Comparison of ENCODE assay signal across 20 mouse cellular contexts in genomic region chr16:21653151-21653550, GRCm38 (mm10). TPM values are rescaled to one million over a fixed set of nuclear protein-coding genes. Genes with fewer than 3 reads are reported as not detected.
A peak's percentile ranks its signal among the peaks of the same experiment; 100 is the strongest.
DNase-seq lines count a peak whose midpoint lies in the region; ATAC-seq and TF ChIP-seq lines count a peak whose summit lies in the region.
"Had no signal": no experiment of that assay in that cellular context is flagged by ENCODE, and none has a peak within 500 bp of the region (broad histone marks: within the 10 kb centered on the region; RNA-seq: fewer than 3 reads in every experiment).

No protein-coding gene starts in this region.

- peaks cover 41% of the 10 kb centered on the region for H3K36me3 ChIP-seq in hindbrain, embryonic 13.5 days
- peaks cover 20% of the 10 kb centered on the region; the same call in 1 of the 2 replicates for H3K36me3 ChIP-seq in hindbrain, embryonic 12.5 days
- H3K36me3 ChIP-seq in midbrain, embryonic 10.5 days = peaks cover 80% of the 10 kb centered on the region
- peaks cover 40% of the 10 kb centered on the region for H3K36me3 ChIP-seq in midbrain, embryonic 13.5 days
- H3K36me3 ChIP-seq in testis, adult 2 months (ENCODE audit: control insufficient read depth, insufficient read depth, low read length) = no peaks in the 10 kb centered on the region
- H3K36me3 ChIP-seq: intestine, embryonic 15.5 days had no signal

- WGBS in hindbrain, embryonic 13.5 days = 80% methylated on average over 15 of the region's 15 CpGs
- WGBS in hindbrain, embryonic 12.5 days = 80% methylated on average over 15 of the region's 15 CpGs
- 82% methylated on average over 15 of the region's 15 CpGs for WGBS in midbrain, embryonic 10.5 days
- 80% methylated on average over 15 of the region's 15 CpGs for WGBS in midbrain, embryonic 13.5 days

- H3K27ac ChIP-seq in hindbrain, embryonic 13.5 days = no peak overlapping the region
- no peak overlapping the region for H3K27ac ChIP-seq in hindbrain, embryonic 12.5 days
- peak overlapping the region; percentile 50; the same call in 1 of the 2 replicates for H3K27ac ChIP-seq in midbrain, embryonic 10.5 days (replicated peaks)
- H3K27ac ChIP-seq in midbrain, embryonic 13.5 days = no peak overlapping the region
- H3K27ac ChIP-seq in testis, adult 2 months (ENCODE audit: control insufficient read depth, insufficient read depth, low read depth, low read length) = no peak overlapping the region
- H3K27ac ChIP-seq: forebrain, embryonic 10.5 days; forebrain, embryonic 13.5 days; heart, embryonic 13.5 days; intestine, embryonic 15.5 days had no signal

- TF ChIP-seq CTCF in testis, adult 2 months (IDR thresholded peaks at IDR 0.05; ENCODE audit: control insufficient read depth, insufficient read depth, insufficient replicate concordance, low read depth, low read length) = no peak

- ATAC-seq in hindbrain, embryonic 13.5 days (ENCODE audit: low FRiP score) = peak; percentile 25; the same call in 1 of the 2 replicates
- ATAC-seq in hindbrain, embryonic 12.5 days (ENCODE audit: low FRiP score) = no peak
- ATAC-seq in midbrain, embryonic 13.5 days = no peak
- ATAC-seq: activated CD4-positive, CD25-positive, alpha-beta regulatory T cell, adult 4 months; CD4-positive, CD25-positive, alpha-beta regulatory T cell, adult 4 months; forebrain, embryonic 13.5 days; forebrain, embryonic 16.5 days; intestine, embryonic 15.5 days had no signal

- no peaks in the 10 kb centered on the region for H3K9me3 ChIP-seq in hindbrain, embryonic 13.5 days
- no peaks in the 10 kb centered on the region for H3K9me3 ChIP-seq in hindbrain, embryonic 12.5 days (replicated peaks)
- H3K9me3 ChIP-seq in midbrain, embryonic 10.5 days (replicated peaks) = no peaks in the 10 kb centered on the region; the same call in 1 of the 2 replicates
- no peaks in the 10 kb centered on the region for H3K9me3 ChIP-seq in midbrain, embryonic 13.5 days
- H3K9me3 ChIP-seq: forebrain, embryonic 10.5 days; forebrain, embryonic 13.5 days; heart, embryonic 13.5 days; intestine, embryonic 15.5 days had no signal

- 0 out of 2 replicates have a peak, but pooled peaks have one; percentile 34 for TF ChIP-seq POLR2A in testis, adult 2 months (IDR thresholded peaks at IDR 0.05; ENCODE audit: control insufficient read depth, low read depth, low read length)

- H3K9ac ChIP-seq in hindbrain, embryonic 13.5 days = no peak overlapping the region
- no peak overlapping the region for H3K9ac ChIP-seq in hindbrain, embryonic 12.5 days
- no peak overlapping the region for H3K9ac ChIP-seq in midbrain, embryonic 13.5 days (replicated peaks)
- H3K9ac ChIP-seq: forebrain, embryonic 13.5 days; heart, embryonic 13.5 days; intestine, embryonic 15.5 days had no signal

- no peak overlapping the region for H3K4me3 ChIP-seq in hindbrain, embryonic 13.5 days
- H3K4me3 ChIP-seq in hindbrain, embryonic 12.5 days = no peak overlapping the region
- no peak overlapping the region for H3K4me3 ChIP-seq in midbrain, embryonic 10.5 days
- H3K4me3 ChIP-seq in midbrain, embryonic 13.5 days (replicated peaks) = no peak overlapping the region
- H3K4me3 ChIP-seq in testis, adult 2 months (ENCODE audit: control insufficient read depth, low read depth, low read length) = peak overlapping the region; percentile 51
- H3K4me3 ChIP-seq: forebrain, embryonic 10.5 days; forebrain, embryonic 13.5 days; heart, embryonic 13.5 days; intestine, embryonic 15.5 days had no signal

- H3K4me1 ChIP-seq in hindbrain, embryonic 13.5 days (replicated peaks) = peaks cover 18% of the 10 kb centered on the region
- H3K4me1 ChIP-seq in hindbrain, embryonic 12.5 days = peaks cover 14% of the 10 kb centered on the region
- peaks cover 18% of the 10 kb centered on the region for H3K4me1 ChIP-seq in midbrain, embryonic 10.5 days
- H3K4me1 ChIP-seq in midbrain, embryonic 13.5 days (replicated peaks) = peaks cover 25% of the 10 kb centered on the region
- peaks cover 9% of the 10 kb centered on the region; the same call in 1 of the 2 replicates for H3K4me1 ChIP-seq in testis, adult 2 months (ENCODE audit: control insufficient read depth, insufficient read depth, low read length)
- H3K4me1 ChIP-seq: intestine, embryonic 15.5 days had no signal

- H3K4me2 ChIP-seq in hindbrain, embryonic 13.5 days = no peak overlapping the region
- no peak overlapping the region for H3K4me2 ChIP-seq in hindbrain, embryonic 12.5 days (replicated peaks)
- no peak overlapping the region for H3K4me2 ChIP-seq in midbrain, embryonic 13.5 days (replicated peaks)
- H3K4me2 ChIP-seq: forebrain, embryonic 13.5 days; heart, embryonic 13.5 days; intestine, embryonic 15.5 days had no signal

- DNase-seq in midbrain, embryonic 10.5 days (ENCODE audit: low spot score) = no peak
- no peak for DNase-seq in testis, postnatal 14 days (ENCODE audit: low spot score)
- DNase-seq: adrenal gland, adult 8-10 months; adrenal gland, postnatal 25 days; cerebellum, adult 11-12 months; cerebellum, adult 9-10 months; cerebellum, postnatal 14 days; gastrocnemius, postnatal 10 days; gastrocnemius, postnatal 36 days had no signal

- no peaks in the 10 kb centered on the region for H3K27me3 ChIP-seq in hindbrain, embryonic 13.5 days
- H3K27me3 ChIP-seq in hindbrain, embryonic 12.5 days = no peaks in the 10 kb centered on the region
- no peaks in the 10 kb centered on the region for H3K27me3 ChIP-seq in midbrain, embryonic 10.5 days (ENCODE audit: low read depth, poor library complexity, severe bottlenecking)
- H3K27me3 ChIP-seq in midbrain, embryonic 13.5 days = no peaks in the 10 kb centered on the region
- H3K27me3 ChIP-seq in testis, adult 2 months (ENCODE audit: control insufficient read depth, insufficient read depth, low read length) = no peaks in the 10 kb centered on the region
- H3K27me3 ChIP-seq: forebrain, embryonic 13.5 days; heart, embryonic 13.5 days; intestine, embryonic 15.5 days had no signal

RNA-seq across cellular contexts. Expression of gene 2510009E07Rik, which starts 41.3 kb away (rescaled TPM):
- 46.1 and 48.6 TPM in 2 replicates for polyA plus RNA-seq in hindbrain, embryonic 13.5 days (2015; fragmentation: Nextera tagmentation; extraction: Ambion mirVana)
- 54.6 and 56.0 TPM in 2 replicates for polyA plus RNA-seq in hindbrain, embryonic 12.5 days (2016; fragmentation: Nextera tagmentation; extraction: Ambion mirVana)
- polyA plus RNA-seq in midbrain, embryonic 10.5 days (2016; fragmentation: Nextera tagmentation; extraction: Ambion mirVana) = 81.7 and 97.5 TPM in 2 replicates
- polyA plus RNA-seq in midbrain, embryonic 13.5 days (2015; fragmentation: Nextera tagmentation; extraction: Ambion mirVana) = 76.4 and 91.1 TPM in 2 replicates
- 0.66 and 0.80 TPM in 2 replicates for polyA plus RNA-seq in testis, adult 2 months (2012; rRNA removed)

Comparison
In these comparisons a context has a peak if more than half of its experiments do, and no peak if none do; other contexts are left out.
1. RNA of gene 2510009E07Rik, which starts 41.3 kb away (polyA plus RNA-seq): 76.4 to 91.1 TPM in midbrain, embryonic 13.5 days, 81.7 to 97.5 TPM in midbrain, embryonic 10.5 days, 54.6 to 56.0 TPM in hindbrain, embryonic 12.5 days and 46.1 to 48.6 TPM in hindbrain, embryonic 13.5 days; 0.66 to 0.80 TPM in testis, adult 2 months; every median in the first group is over 10 times any median in the second.